16 mouse cellular contexts compared by ENCODE assay signal in the genomic region with DNA sequence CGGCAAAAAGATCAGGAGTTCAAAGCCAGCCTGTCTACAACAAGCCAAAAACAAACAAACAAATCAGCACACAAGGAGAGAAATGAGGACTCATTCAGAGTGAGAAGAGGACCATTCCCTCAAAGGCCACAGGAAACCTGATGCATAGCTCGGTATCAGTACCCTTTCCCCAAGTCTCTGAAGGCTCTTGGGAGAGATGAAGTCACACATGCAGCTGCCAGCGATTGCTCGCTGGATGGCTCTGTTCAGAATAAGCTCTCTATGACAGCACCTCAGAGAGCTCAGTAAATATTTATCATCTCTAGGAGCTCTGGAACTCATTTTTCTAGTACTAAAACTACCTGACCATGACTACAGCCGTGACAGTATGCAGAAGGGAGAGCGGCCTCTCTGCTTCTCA. TPM values are rescaled to one million over a fixed set of nuclear protein-coding genes. Genes with fewer than 3 reads are reported as not detected.
DNase-seq lines count a peak whose midpoint lies in the region; ATAC-seq and TF ChIP-seq lines count a peak whose summit lies in the region.
"Had no signal": no experiment of that assay in that cellular context is flagged by ENCODE, and none has a peak within 500 bp of the region (broad histone marks: within the 10 kb centered on the region; RNA-seq: fewer than 3 reads in every experiment).

No protein-coding gene starts in this region.

- peaks cover 55% of the 10 kb centered on the region for H3K4me1 ChIP-seq in heart, embryonic 13.5 days
- peaks cover 41% of the 10 kb centered on the region for H3K4me1 ChIP-seq in heart, embryonic 10.5 days
- H3K4me1 ChIP-seq in liver, embryonic 12.5 days = peaks cover 87% of the 10 kb centered on the region
- H3K4me1 ChIP-seq in liver, embryonic 11.5 days (replicated peaks; ENCODE audit: control insufficient read depth, insufficient read depth, low read length) = peaks cover 62% of the 10 kb centered on the region
- H3K4me1 ChIP-seq in E14TG2a.4 (replicated peaks; ENCODE audit: low read depth, low read length) = peaks cover 80% of the 10 kb centered on the region

- peak overlapping the region; percentile 6; the same call in 1 of the 2 replicates for H3K9ac ChIP-seq in heart, embryonic 13.5 days
- no peak overlapping the region for H3K9ac ChIP-seq in liver, embryonic 12.5 days
- H3K9ac ChIP-seq in liver, embryonic 11.5 days (ENCODE audit: low read depth, low read length) = no peak overlapping the region
- H3K9ac ChIP-seq: embryonic facial prominence, embryonic 15.5 days; hindbrain, embryonic 13.5 days; neural tube, embryonic 13.5 days had no signal

- H3K4me2 ChIP-seq in heart, embryonic 13.5 days = no peak overlapping the region
- H3K4me2 ChIP-seq in liver, embryonic 12.5 days = peak overlapping the region; percentile 8
- no peak overlapping the region; the same call in 1 of the 2 replicates for H3K4me2 ChIP-seq in liver, embryonic 11.5 days
- H3K4me2 ChIP-seq: embryonic facial prominence, embryonic 15.5 days; hindbrain, embryonic 13.5 days; neural tube, embryonic 13.5 days had no signal

- DNase-seq in heart, embryonic 10.5 days (ENCODE audit: low spot score) = no peak
- DNase-seq in liver, embryonic 11.5 days (ENCODE audit: low spot score) = no peak
- DNase-seq in lung, postnatal 36 days = peak; percentile 40
- DNase-seq in cerebellum, adult 11 months = no peak
- DNase-seq: adrenal gland, adult 2 months; cerebellum, postnatal 14 days; embryo, embryonic 11 days; thymus, adult 2 months had no signal

- TF ChIP-seq CTCF in E14TG2a.4 (conservative IDR thresholded peaks at IDR 0.05; ENCODE audit: low read length) = no peak

- no peaks in the 10 kb centered on the region for H3K27me3 ChIP-seq in heart, embryonic 13.5 days (replicated peaks)
- no peaks in the 10 kb centered on the region for H3K27me3 ChIP-seq in heart, embryonic 10.5 days (ENCODE audit: insufficient read depth, poor library complexity, severe bottlenecking)
- no peaks in the 10 kb centered on the region for H3K27me3 ChIP-seq in liver, embryonic 12.5 days (replicated peaks)
- no peaks in the 10 kb centered on the region for H3K27me3 ChIP-seq in liver, embryonic 11.5 days (replicated peaks; ENCODE audit: control insufficient read depth, insufficient read depth, low read length)
- H3K27me3 ChIP-seq in E14TG2a.4 (ENCODE audit: insufficient read depth, low read length) = no peaks in the 10 kb centered on the region
- H3K27me3 ChIP-seq: embryonic facial prominence, embryonic 15.5 days; hindbrain, embryonic 13.5 days; neural tube, embryonic 13.5 days had no signal

- no peaks in the 10 kb centered on the region for H3K9me3 ChIP-seq in heart, embryonic 13.5 days
- no peaks in the 10 kb centered on the region for H3K9me3 ChIP-seq in heart, embryonic 10.5 days
- no peaks in the 10 kb centered on the region for H3K9me3 ChIP-seq in liver, embryonic 12.5 days (replicated peaks)
- no peaks in the 10 kb centered on the region for H3K9me3 ChIP-seq in liver, embryonic 11.5 days (ENCODE audit: control insufficient read depth, low read length)
- no peaks in the 10 kb centered on the region for H3K9me3 ChIP-seq in E14TG2a.4 (ENCODE audit: low read length)
- H3K9me3 ChIP-seq: embryonic facial prominence, embryonic 15.5 days; forebrain, embryonic 10.5 days; G1E; hindbrain, embryonic 13.5 days; neural tube, embryonic 13.5 days had no signal

- no peak for ATAC-seq in heart, embryonic 13.5 days (ENCODE audit: extremely low read depth, insufficient number of reproducible peaks, low FRiP score, low TSS enrichment)
- no peak for ATAC-seq in liver, embryonic 12.5 days
- no peak for ATAC-seq in liver, embryonic 11.5 days (replicated peaks; ENCODE audit: low FRiP score)

- H3K36me3 ChIP-seq in heart, embryonic 13.5 days = peaks cover 25% of the 10 kb centered on the region
- peaks cover 30% of the 10 kb centered on the region for H3K36me3 ChIP-seq in heart, embryonic 10.5 days
- peaks cover 20% of the 10 kb centered on the region for H3K36me3 ChIP-seq in liver, embryonic 12.5 days
- 0 out of 2 replicates have a peak, but pooled peaks cover 3% of the 10 kb centered on the region for H3K36me3 ChIP-seq in liver, embryonic 11.5 days (ENCODE audit: control insufficient read depth, insufficient read depth, low read length)
- peaks cover 71% of the 10 kb centered on the region for H3K36me3 ChIP-seq in E14TG2a.4 (ENCODE audit: insufficient read depth, low read length)

- H3K27ac ChIP-seq in heart, embryonic 13.5 days (replicated peaks) = 0 out of 2 replicates have a peak overlapping the region, but pooled peaks have one; percentile 7
- no peak overlapping the region; the same call in 1 of the 2 replicates for H3K27ac ChIP-seq in heart, embryonic 10.5 days
- H3K27ac ChIP-seq in liver, embryonic 12.5 days = peak overlapping the region; percentile 22; the same call in 1 of the 2 replicates
- H3K27ac ChIP-seq in liver, embryonic 11.5 days (ENCODE audit: low read depth, low read length) = no peak overlapping the region
- H3K27ac ChIP-seq: embryonic facial prominence, embryonic 15.5 days; forebrain, embryonic 10.5 days; hindbrain, embryonic 13.5 days; neural tube, embryonic 13.5 days had no signal

- WGBS in heart, embryonic 13.5 days = 61% methylated on average over 6 of the region's 6 CpGs
- WGBS in heart, embryonic 10.5 days = 70% methylated on average over 6 of the region's 6 CpGs
- WGBS in liver, embryonic 12.5 days (ENCODE audit: insufficient replicate concordance) = 78% methylated on average over 6 of the region's 6 CpGs
- WGBS in liver, embryonic 11.5 days = 81% methylated on average over 6 of the region's 6 CpGs

- no peak overlapping the region for H3K4me3 ChIP-seq in heart, embryonic 13.5 days
- no peak overlapping the region for H3K4me3 ChIP-seq in heart, embryonic 10.5 days
- H3K4me3 ChIP-seq in liver, embryonic 12.5 days = no peak overlapping the region
- H3K4me3 ChIP-seq in liver, embryonic 11.5 days (ENCODE audit: low read depth, low read length) = no peak overlapping the region
- peak overlapping the region; percentile 5; the same call in 1 of the 2 replicates for H3K4me3 ChIP-seq in E14TG2a.4 (replicated peaks; ENCODE audit: low read length)
- H3K4me3 ChIP-seq: embryonic facial prominence, embryonic 15.5 days; forebrain, embryonic 10.5 days; hindbrain, embryonic 13.5 days; neural tube, embryonic 13.5 days had no signal

RNA-seq across cellular contexts. Expression of gene Ints3, which starts 5.2 kb away (rescaled TPM):
- polyA plus RNA-seq in heart, embryonic 13.5 days (2015; fragmentation: Nextera tagmentation; extraction: Ambion mirVana) = 17.5 and 19.8 TPM in 2 replicates
- polyA plus RNA-seq in heart, embryonic 10.5 days (2016; fragmentation: Nextera tagmentation; extraction: Ambion mirVana) = 31.0 and 36.7 TPM in 2 replicates
- 20.8 and 21.4 TPM in 2 replicates for polyA plus RNA-seq in liver, embryonic 12.5 days (2016; fragmentation: Nextera tagmentation; extraction: Ambion mirVana)
- polyA plus RNA-seq in liver, embryonic 11.5 days (2014; fragmentation: Nextera tagmentation; extraction: Ambion mirVana) = 34.0 and 35.2 TPM in 2 replicates

RNA-seq across cellular contexts. Expression of gene Npr1, which starts 37.5 kb away (rescaled TPM):
- 9.7 and 11.4 TPM in 2 replicates for polyA plus RNA-seq in heart, embryonic 13.5 days (2015; fragmentation: Nextera tagmentation; extraction: Ambion mirVana)
- 7.1 and 8.7 TPM in 2 replicates for polyA plus RNA-seq in heart, embryonic 10.5 days (2016; fragmentation: Nextera tagmentation; extraction: Ambion mirVana)
- polyA plus RNA-seq in liver, embryonic 12.5 days (2016; fragmentation: Nextera tagmentation; extraction: Ambion mirVana) = 5.1 and 5.3 TPM in 2 replicates
- 8.0 and 9.2 TPM in 2 replicates for polyA plus RNA-seq in liver, embryonic 11.5 days (2014; fragmentation: Nextera tagmentation; extraction: Ambion mirVana)
- polyA plus RNA-seq: G1E had no signal

RNA-seq across cellular contexts. Expression of gene Slc27a3, which starts 38.4 kb away (rescaled TPM):
- 5.5 and 7.2 TPM in 2 replicates for polyA plus RNA-seq in heart, embryonic 13.5 days (2015; fragmentation: Nextera tagmentation; extraction: Ambion mirVana)
- polyA plus RNA-seq in heart, embryonic 10.5 days (2016; fragmentation: Nextera tagmentation; extraction: Ambion mirVana) = 12.6 and 19.9 TPM in 2 replicates
- polyA plus RNA-seq in liver, embryonic 12.5 days (2016; fragmentation: Nextera tagmentation; extraction: Ambion mirVana) = 3.7 and 4.1 TPM in 2 replicates
- polyA plus RNA-seq in liver, embryonic 11.5 days (2014; fragmentation: Nextera tagmentation; extraction: Ambion mirVana) = 6.4 and 6.7 TPM in 2 replicates

RNA-seq across cellular contexts. Expression of gene Ilf2, which starts 47.7 kb away (rescaled TPM):
- polyA plus RNA-seq in heart, embryonic 13.5 days (2015; fragmentation: Nextera tagmentation; extraction: Ambion mirVana) = 116 and 125 TPM in 2 replicates
- 149 and 215 TPM in 2 replicates for polyA plus RNA-seq in heart, embryonic 10.5 days (2016; fragmentation: Nextera tagmentation; extraction: Ambion mirVana)
- polyA plus RNA-seq in liver, embryonic 12.5 days (2016; fragmentation: Nextera tagmentation; extraction: Ambion mirVana) = 100 and 103 TPM in 2 replicates
- 169 and 174 TPM in 2 replicates for polyA plus RNA-seq in liver, embryonic 11.5 days (2014; fragmentation: Nextera tagmentation; extraction: Ambion mirVana)

Comparison
In these comparisons a context has a peak if more than half of its experiments do, and no peak if none do; other contexts are left out.
1. H3K27ac ChIP-seq: peak in heart, embryonic 13.5 days (single experiment) and liver, embryonic 12.5 days (single experiment); none in heart, embryonic 10.5 days (single experiment) and liver, embryonic 11.5 days (single experiment).